Mouse (Mus musculus): ENCODE results near the gene Fat4.

The Fat4 gene

GRCm38 (mm10) chr3:38907676-38908425 is 21.1 kb downstream of the Fat4 start:
- no peak for DNase-seq (ENCODE audit: extremely low read depth, low read depth)

- no peak for DNase-seq (ENCODE audit: extremely low read depth, low read depth)
Measured at GRCm38 (mm10) chr3:38908426-38909111, 21.8 kb downstream of the Fat4 start.

- no peak for DNase-seq (ENCODE audit: extremely low read depth, low read depth)
Measured at GRCm38 (mm10) chr3:38912768-38913487, 26.2 kb downstream of the Fat4 start.

GRCm38 (mm10) chr3:38913488-38914105 is 26.9 kb downstream of the Fat4 start:
- DNase-seq (ENCODE audit: extremely low read depth, low read depth): no peak

- no peak for DNase-seq (ENCODE audit: extremely low read depth, low read depth)
Measured at GRCm38 (mm10) chr3:38918926-38919325, 32.2 kb downstream of the Fat4 start.

GRCm38 (mm10) chr3:38921031-38921430 is 34.3 kb downstream of the Fat4 start:
- DNase-seq (ENCODE audit: extremely low read depth, low read depth): no peak

- DNase-seq (ENCODE audit: extremely low read depth, low read depth): no peak
Measured at GRCm38 (mm10) chr3:38923251-38923686, 36.5 kb downstream of the Fat4 start.

GRCm38 (mm10) chr3:38928076-38928686 is 41.4 kb downstream of the Fat4 start:
- DNase-seq (ENCODE audit: extremely low read depth, low read depth): no peak

GRCm38 (mm10) chr3:38928751-38929150 is 42.0 kb downstream of the Fat4 start:
- no peak for DNase-seq (ENCODE audit: extremely low read depth, low read depth)

GRCm38 (mm10) chr3:38934780-38935179 is 48.0 kb downstream of the Fat4 start:
- no peak for DNase-seq (ENCODE audit: extremely low read depth, low read depth)

GRCm38 (mm10) chr3:38936485-38936884 is 49.7 kb downstream of the Fat4 start:
- DNase-seq (ENCODE audit: extremely low read depth, low read depth): no peak

- no peak for DNase-seq (ENCODE audit: extremely low read depth, low read depth)
Measured at GRCm38 (mm10) chr3:38937159-38937558, 50.4 kb downstream of the Fat4 start.

GRCm38 (mm10) chr3:38938136-38938535 is 51.4 kb downstream of the Fat4 start:
- DNase-seq (ENCODE audit: extremely low read depth, low read depth): no peak

- no peak for DNase-seq (ENCODE audit: extremely low read depth, low read depth)
Measured at GRCm38 (mm10) chr3:38939573-38939972, 52.8 kb downstream of the Fat4 start.

- no peak for DNase-seq (ENCODE audit: extremely low read depth, low read depth)
Measured at GRCm38 (mm10) chr3:38940327-38940726, 53.6 kb downstream of the Fat4 start.

GRCm38 (mm10) chr3:38945157-38945556 is 58.4 kb downstream of the Fat4 start:
- no peak for DNase-seq (ENCODE audit: extremely low read depth, low read depth)

- DNase-seq (ENCODE audit: extremely low read depth, low read depth): no peak
Measured at GRCm38 (mm10) chr3:38947706-38948105, 61.0 kb downstream of the Fat4 start.

- DNase-seq (ENCODE audit: extremely low read depth, low read depth): no peak
Measured at GRCm38 (mm10) chr3:38952602-38953001, 65.9 kb downstream of the Fat4 start.

GRCm38 (mm10) chr3:38954196-38954595 is 67.5 kb downstream of the Fat4 start:
- no peak for DNase-seq (ENCODE audit: extremely low read depth, low read depth)

GRCm38 (mm10) chr3:38956012-38956648 is 69.4 kb downstream of the Fat4 start:
- DNase-seq (ENCODE audit: extremely low read depth, low read depth): no peak

GRCm38 (mm10) chr3:38957186-38957585 is 70.4 kb downstream of the Fat4 start:
- no peak for DNase-seq (ENCODE audit: extremely low read depth, low read depth)
